ENCODE assay signal across 9 mouse cellular contexts in the genomic region with DNA sequence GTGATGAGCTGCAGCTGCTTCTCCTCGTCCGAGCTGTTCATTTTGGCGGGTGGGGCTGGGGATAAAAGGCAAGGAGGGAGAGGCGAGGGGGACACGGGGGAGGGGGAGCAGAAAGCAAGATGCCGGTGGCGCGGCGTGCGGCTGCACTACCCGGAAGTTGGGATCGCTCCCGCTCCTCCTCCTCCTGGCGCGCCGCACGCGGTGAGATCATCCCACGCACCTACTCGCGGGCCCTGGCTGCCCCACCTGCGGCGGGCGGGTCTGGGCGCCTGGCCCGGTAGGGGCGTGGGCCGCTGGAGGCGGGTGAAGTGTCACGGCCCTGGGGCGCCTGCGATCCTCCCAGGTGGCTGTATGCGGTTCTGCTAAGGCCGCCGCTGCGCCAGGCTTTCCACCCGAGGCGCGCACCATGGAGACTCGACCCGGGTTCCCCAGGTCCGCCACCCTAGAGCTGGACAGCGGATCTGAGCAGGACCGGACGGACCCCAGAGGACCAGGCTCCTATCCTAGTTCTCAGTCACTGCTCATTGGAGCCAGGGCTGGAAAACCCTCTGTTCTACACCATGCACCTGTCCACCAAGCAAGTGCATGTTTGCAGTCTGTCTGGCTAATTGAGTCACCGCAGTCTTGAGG. TPM values are rescaled to one million over a fixed set of nuclear protein-coding genes. Genes with fewer than 3 reads are reported as not detected.
A peak's percentile ranks its signal among the peaks of the same experiment; 100 is the strongest.
DNase-seq lines count a peak whose midpoint lies in the region; ATAC-seq and TF ChIP-seq lines count a peak whose summit lies in the region.
"Had no signal": no experiment of that assay in that cellular context is flagged by ENCODE, and none has a peak within 500 bp of the region (broad histone marks: within the 10 kb centered on the region; RNA-seq: fewer than 3 reads in every experiment).

A gene (minus strand): TSS at position 629 of the 630 bp plus-strand sequence.

- H3K79me2 ChIP-seq in heart, adult 2 months (replicated peaks; ENCODE audit: control insufficient read depth, insufficient read depth, low read length): no peaks in the 10 kb centered on the region

- no peaks in the 10 kb centered on the region for H3K36me3 ChIP-seq in heart, adult 2 months (ENCODE audit: control insufficient read depth, insufficient read depth, low read length)
- H3K36me3 ChIP-seq in kidney, embryonic 14.5 days (ENCODE audit: control insufficient read depth, insufficient read depth, low read length): no peaks in the 10 kb centered on the region
- H3K36me3 ChIP-seq in limb, embryonic 14.5 days (ENCODE audit: control insufficient read depth, insufficient read depth, low read length): no peaks in the 10 kb centered on the region
- H3K36me3 ChIP-seq in midbrain, postnatal 0 days (ENCODE audit: insufficient read depth, low read length): no peaks in the 10 kb centered on the region
- H3K36me3 ChIP-seq: G1E had no signal

- TF ChIP-seq CTCF in heart, adult 2 months (IDR thresholded peaks at IDR 0.05): no peak
- no peak for TF ChIP-seq CTCF in midbrain, postnatal 0 days (IDR thresholded peaks at IDR 0.05)

- peak within 1 kb of the TSS; percentile 99 for H3K4me2 ChIP-seq in kidney, embryonic 14.5 days (replicated peaks; ENCODE audit: low read depth, low read length)
- H3K4me2 ChIP-seq in limb, embryonic 14.5 days (replicated peaks; ENCODE audit: low read depth, low read length, severe bottlenecking): peak within 1 kb of the TSS; percentile 96
- H3K4me2 ChIP-seq in midbrain, postnatal 0 days (ENCODE audit: low read depth, low read length, poor library complexity, severe bottlenecking): peak within 1 kb of the TSS; percentile 83

- H3K9me3 ChIP-seq in kidney, embryonic 14.5 days (ENCODE audit: control insufficient read depth, low read length): no peaks in the 10 kb centered on the region
- H3K9me3 ChIP-seq in limb, embryonic 14.5 days (ENCODE audit: control insufficient read depth, low read length): no peaks in the 10 kb centered on the region
- H3K9me3 ChIP-seq in midbrain, postnatal 0 days (ENCODE audit: low read length): no peaks in the 10 kb centered on the region

- TF ChIP-seq EP300 in heart, adult 2 months (IDR thresholded peaks at IDR 0.05; ENCODE audit: insufficient read depth, low read depth, low read length): no peak

- H3K9ac ChIP-seq in heart, adult 2 months (ENCODE audit: low read depth, low read length): peak within 1 kb of the TSS; percentile 53
- H3K9ac ChIP-seq in kidney, embryonic 14.5 days (ENCODE audit: low read depth, low read length): peak within 1 kb of the TSS; percentile 63
- H3K9ac ChIP-seq in limb, embryonic 14.5 days (ENCODE audit: low read depth, low read length, severe bottlenecking): peak within 1 kb of the TSS; percentile 51
- peak within 1 kb of the TSS; percentile 93 for H3K9ac ChIP-seq in midbrain, postnatal 0 days (replicated peaks; ENCODE audit: low read length, poor library complexity, severe bottlenecking)

- intact Hi-C loops in heart, postnatal 25 days (cut with DNase I): loop anchor here (5.0 kb wide), 1 partner anchor 48 kb away; no protein-coding TSS in a partner anchor
- intact Hi-C loops in heart, adult 2 months (cut with DNase I): no loop called here

- no peak within 1 kb of the TSS for H3K27ac ChIP-seq in heart, adult 2 months
- H3K27ac ChIP-seq in kidney, embryonic 14.5 days (ENCODE audit: low read depth, low read length): no peak within 1 kb of the TSS
- H3K27ac ChIP-seq in limb, embryonic 14.5 days (replicated peaks; ENCODE audit: low read depth, low read length): no peak within 1 kb of the TSS
- peak within 1 kb of the TSS; percentile 81 for H3K27ac ChIP-seq in midbrain, postnatal 0 days (ENCODE audit: low read depth, low read length)

- DNase-seq in heart, adult 11 months: peak; percentile 95
- no peak for DNase-seq in heart, postnatal 25 days (ENCODE audit: low spot score)
- DNase-seq in cerebellum, postnatal 4 days (ENCODE audit: low spot score in 2 of 2): peak; percentile 30 to 56
- peak; percentile 60 to 67 for DNase-seq in heart, adult 2 months
- peak; percentile 16 for DNase-seq in limb, embryonic 14.5 days (ENCODE audit: low spot score)
- peak; percentile 70 for DNase-seq in midbrain, postnatal 0 days (ENCODE audit: low spot score)
- peak; percentile 40 for DNase-seq in urinary bladder, adult 2 months (ENCODE audit: low spot score)

- peak; percentile 79 for ATAC-seq in kidney, embryonic 14.5 days (ENCODE audit: low FRiP score, low TSS enrichment)
- ATAC-seq in limb, embryonic 14.5 days (ENCODE audit: low FRiP score, low read depth): peak; percentile 30; the same call in 1 of the 2 replicates
- ATAC-seq in midbrain, postnatal 0 days (ENCODE audit: low FRiP score): peak; percentile 92

- H3K4me3 ChIP-seq in heart, adult 2 months: peak within 1 kb of the TSS; percentile 51
- peak within 1 kb of the TSS; percentile 67 for H3K4me3 ChIP-seq in kidney, embryonic 14.5 days (ENCODE audit: low read length)
- peak within 1 kb of the TSS; percentile 55 for H3K4me3 ChIP-seq in limb, embryonic 14.5 days (replicated peaks; ENCODE audit: low read length)
- H3K4me3 ChIP-seq in midbrain, postnatal 0 days (ENCODE audit: low read depth, low read length): peak within 1 kb of the TSS; percentile 59

- H3K27me3 ChIP-seq in heart, adult 2 months (ENCODE audit: control insufficient read depth, insufficient read depth, low read length): peaks cover 3% of the 10 kb centered on the region; the same call in 1 of the 2 replicates
- peaks cover 36% of the 10 kb centered on the region for H3K27me3 ChIP-seq in kidney, embryonic 14.5 days (ENCODE audit: control insufficient read depth, insufficient read depth, low read length)
- H3K27me3 ChIP-seq in limb, embryonic 14.5 days (ENCODE audit: control insufficient read depth, insufficient read depth, low read length): peaks cover 34% of the 10 kb centered on the region
- no peaks in the 10 kb centered on the region for H3K27me3 ChIP-seq in midbrain, postnatal 0 days (ENCODE audit: insufficient read depth, low read length)

- WGBS in heart, adult 2 months: under 1% methylated on average over 45 of the region's 46 CpGs
- under 1% methylated on average over 40 of the region's 46 CpGs for WGBS in kidney, embryonic 14.5 days
- WGBS in limb, embryonic 14.5 days: under 1% methylated on average over 46 of the region's 46 CpGs
- whole genome bisulfite sequencing in midbrain, postnatal 0 days: under 1% methylated on average over 36 of the region's 46 CpGs

- no peaks in the 10 kb centered on the region for H3K4me1 ChIP-seq in heart, adult 2 months (ENCODE audit: control insufficient read depth, insufficient read depth, low read length)
- H3K4me1 ChIP-seq in kidney, embryonic 14.5 days (ENCODE audit: control insufficient read depth, insufficient read depth, low read length): no peaks in the 10 kb centered on the region
- H3K4me1 ChIP-seq in limb, embryonic 14.5 days (ENCODE audit: control insufficient read depth, insufficient read depth, low read length): peaks cover 2% of the 10 kb centered on the region; the same call in 1 of the 2 replicates
- H3K4me1 ChIP-seq in midbrain, postnatal 0 days (ENCODE audit: insufficient read depth, low read length): peaks cover 7% of the 10 kb centered on the region; the same call in 1 of the 2 replicates

- TF ChIP-seq POLR2A in heart, adult 2 months (IDR thresholded peaks at IDR 0.05; ENCODE audit: insufficient read depth, low read depth, low read length): no peak
- no peak for TF ChIP-seq POLR2A in limb, embryonic 14.5 days (IDR thresholded peaks at IDR 0.05; ENCODE audit: borderline replicate concordance, extremely low read depth, insufficient read depth, insufficient read length)

RNA-seq across cellular contexts. Expression of the gene that starts here (rescaled TPM):
- 1 to 10 TPM; 1.6 TPM for total RNA-seq in heart, postnatal 25 days (2021)
- total RNA-seq in heart, adult 2 months (2021): 1 to 10 TPM; 2.3 to 2.4 TPM
- polyA plus RNA-seq in heart, adult 2 months (2012; rRNA removed): 0.90 and 1.3 TPM in 2 replicates
- polyA plus RNA-seq in kidney, embryonic 14.5 days (2014; fragmentation: Nextera tagmentation; extraction: Ambion mirVana): 1.1 and 2.3 TPM in 2 replicates
- 2.2 and 3.2 TPM in 2 replicates for polyA plus RNA-seq in limb, embryonic 14.5 days (2012; rRNA removed)
- 3.3 and 3.7 TPM in 2 replicates for polyA plus RNA-seq in limb, embryonic 14.5 days (2014; fragmentation: Nextera tagmentation; extraction: Ambion mirVana)
- 69.8 and 70.9 TPM in 2 replicates for total RNA-seq in midbrain, postnatal 0 days (2014; rRNA removed)
- polyA plus RNA-seq in midbrain, postnatal 0 days (2015; fragmentation: Nextera tagmentation; extraction: Ambion mirVana): 67.5 and 68.1 TPM in 2 replicates
- polyA plus RNA-seq in urinary bladder, adult 2 months (2012; rRNA removed): 11.5 and 11.6 TPM in 2 replicates
- polyA plus RNA-seq: G1E had no signal

Comparison
In these comparisons a context has a peak if more than half of its experiments do, and no peak if none do; other contexts are left out.
1. RNA of the gene that starts here (total RNA-seq): 69.8 to 70.9 TPM in midbrain, postnatal 0 days; 2.3 to 2.4 TPM in heart, adult 2 months and 1.6 TPM in heart, postnatal 25 days; every median in the first group is over 10 times any median in the second.
2. ATAC-seq: peak in every context shown above with its lines; median percentile 92 in midbrain, postnatal 0 days; 79 in kidney, embryonic 14.5 days; 30 in limb, embryonic 14.5 days.
3. Peak in every context shown above with its lines, with median percentiles within 50 percentile points of each other: H3K4me3 ChIP-seq, H3K9ac ChIP-seq and H3K4me2 ChIP-seq.